Mouse (Mus musculus): Measurements from ENCODE around the gene Fzr1. TPM values are rescaled to one million over a fixed set of nuclear protein-coding genes. Genes with fewer than 3 reads are reported as not detected.
A peak's percentile ranks its signal among the peaks of the same experiment; 100 is the strongest.

The Fzr1 gene
- polyA plus RNA-seq, 1 experiment from 2014 or later: 149 TPM

DNA sequence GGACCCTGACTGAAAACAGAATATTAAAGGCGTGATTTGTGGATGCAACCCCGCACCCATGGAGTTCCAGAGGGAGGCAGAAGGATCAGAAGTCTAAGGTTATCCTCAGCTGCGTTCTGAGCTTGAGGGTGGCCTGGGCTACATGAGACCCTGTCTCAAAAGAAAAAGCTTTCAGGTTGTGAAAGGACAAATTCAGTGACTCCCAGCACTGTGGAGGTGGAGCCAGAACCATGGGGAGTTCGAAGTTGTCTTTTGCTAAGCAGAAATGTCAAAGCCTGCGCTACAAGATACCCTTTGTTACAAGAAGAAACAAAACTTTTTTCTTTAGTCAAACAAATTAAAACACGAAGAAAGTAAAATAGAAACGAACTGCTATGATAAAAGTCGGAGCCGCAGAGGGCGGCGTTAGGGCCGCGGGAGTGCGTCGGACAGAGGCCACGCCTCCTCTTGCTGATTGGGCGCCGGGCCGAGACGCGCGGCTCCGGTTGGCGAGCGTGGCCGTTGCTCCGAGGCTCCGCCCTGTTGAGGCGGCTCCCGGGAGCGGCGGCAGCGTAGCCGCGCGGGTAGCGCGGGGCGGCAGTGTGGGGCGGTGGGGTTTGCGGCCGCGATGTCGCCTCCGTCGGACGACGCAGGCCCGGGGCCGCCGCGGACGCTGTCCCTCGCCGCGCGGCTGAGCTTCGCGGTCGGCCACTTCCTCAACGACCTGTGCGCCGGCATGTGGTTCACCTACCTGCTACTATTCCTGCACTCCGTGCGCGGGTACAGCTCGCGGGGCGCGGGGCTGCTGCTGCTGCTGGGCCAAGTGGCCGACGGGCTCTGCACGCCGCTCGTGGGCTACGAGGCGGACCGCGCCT lies 21.1 kb downstream of the Fzr1 start, which contains the start of gene Mfsd12:
Gene Mfsd12, plus strand, starts transcription at position 501 of the 854 bp plus-strand sequence.
- WGBS: 2% methylated on average over 79 of the region's 79 CpGs
- Histone ChIP-seq H3K27ac (ENCODE audit: low read depth, low read length) (0 out of 2 replicates have a peak within 1 kb of the TSS, but pooled peaks have one; percentile 34), H3K9ac (ENCODE audit: low read depth, low read length) (peak within 1 kb of the TSS; percentile 82), H3K4me1 (ENCODE audit: control insufficient read depth, insufficient read depth, low read depth, low read length) (peaks cover 17% of the 10 kb centered on the region), H3K36me3 (ENCODE audit: control insufficient read depth, insufficient read depth, low read length) (peaks cover 3% of the 10 kb centered on the region; the same call in 1 of the 2 replicates), H3K9me3 (ENCODE audit: control insufficient read depth, low read length) (no peaks in the 10 kb centered on the region), H3K4me2 (ENCODE audit: low read length) (peak within 1 kb of the TSS; percentile 94), H3K4me3 (ENCODE audit: low read length) (peak within 1 kb of the TSS; percentile 87), H3K27me3 (replicated peaks; ENCODE audit: control insufficient read depth, insufficient read depth, low read length) (0 out of 2 replicates have a peak, but pooled peaks cover 2% of the 10 kb centered on the region)
- peak; percentile 96 for ATAC-seq

DNA sequence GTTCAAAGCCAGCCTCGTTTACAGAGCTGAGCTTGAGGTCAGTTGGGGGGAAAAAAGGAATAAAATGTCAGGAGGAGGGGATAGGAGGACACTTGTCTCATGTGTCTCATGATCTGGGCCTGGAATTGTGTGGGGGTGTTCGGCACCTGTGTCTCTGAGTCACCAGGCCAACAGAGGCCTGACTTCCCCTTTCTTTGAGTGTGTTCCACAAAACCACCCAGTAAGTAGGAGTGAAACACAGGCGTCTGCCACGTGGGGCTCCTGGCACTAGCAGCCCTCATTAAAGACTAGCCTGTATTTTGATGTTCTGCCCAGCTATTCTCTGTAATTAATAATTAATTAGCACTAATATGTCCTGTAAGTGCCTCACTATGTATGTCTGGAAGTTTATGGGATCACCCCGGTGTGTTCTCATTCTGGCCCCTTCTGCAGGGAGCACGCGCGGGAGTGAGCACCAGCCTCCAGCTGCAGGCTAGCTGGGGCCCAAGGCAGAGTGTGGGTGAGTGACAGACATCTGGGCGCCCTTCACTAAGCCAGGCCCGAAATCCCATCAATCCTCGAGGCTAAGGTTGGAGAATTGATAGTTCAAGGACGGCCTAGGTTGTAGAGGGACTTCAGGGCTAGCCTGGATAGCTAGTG lies 21.8 kb downstream of the Fzr1 start:
- no peak overlapping the region for H3K27ac ChIP-seq (ENCODE audit: low read depth, low read length)

DNA sequence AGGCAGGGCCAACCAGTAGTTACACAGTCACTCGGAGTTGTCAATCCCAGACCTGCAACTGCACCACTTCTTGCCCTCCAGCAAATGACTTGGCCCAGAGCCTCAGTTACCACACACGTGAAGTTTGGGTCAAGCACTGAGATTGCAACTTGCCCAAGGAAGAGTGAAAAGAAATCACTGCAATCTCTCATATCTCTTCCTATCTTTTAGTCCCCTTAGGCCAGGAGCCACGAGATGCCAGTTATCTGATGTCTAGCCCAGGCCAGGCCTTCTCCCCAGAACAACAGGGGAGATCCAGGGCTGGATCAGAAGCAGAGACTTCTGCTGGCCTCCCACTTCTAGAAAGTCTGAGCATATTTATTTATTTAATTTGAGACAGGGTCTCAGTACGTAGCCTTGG lies 22.8 kb downstream of the Fzr1 start:
- Histone ChIP-seq H3K9me3 (ENCODE audit: control insufficient read depth, low read length) (no peaks in the 10 kb centered on the region), H3K27ac (ENCODE audit: low read depth, low read length) (no peak overlapping the region), H3K4me2 (ENCODE audit: low read length) (no peak overlapping the region), H3K36me3 (ENCODE audit: control insufficient read depth, insufficient read depth, low read length) (no peaks in the 10 kb centered on the region), H3K27me3 (replicated peaks; ENCODE audit: control insufficient read depth, insufficient read depth, low read length) (no peaks in the 10 kb centered on the region), H3K9ac (ENCODE audit: low read depth, low read length) (no peak overlapping the region), H3K4me3 (ENCODE audit: low read length) (no peak overlapping the region), H3K4me1 (ENCODE audit: control insufficient read depth, insufficient read depth, low read depth, low read length) (peaks cover 19% of the 10 kb centered on the region)
- ATAC-seq: no peak
- WGBS: 77% methylated on average over 4 of the region's 4 CpGs

More for the DNA sequence above, 21.8 kb downstream of the Fzr1 start:
- H3K9ac ChIP-seq (ENCODE audit: low read depth, low read length): no peak overlapping the region
- H3K9me3 ChIP-seq (ENCODE audit: control insufficient read depth, low read length): no peaks in the 10 kb centered on the region
- peak overlapping the region; percentile 94 for H3K4me2 ChIP-seq (ENCODE audit: low read length)
- peaks cover 17% of the 10 kb centered on the region for H3K4me1 ChIP-seq (ENCODE audit: control insufficient read depth, insufficient read depth, low read depth, low read length)
- H3K4me3 ChIP-seq (ENCODE audit: low read length): no peak overlapping the region
- ATAC-seq: no peak
- H3K36me3 ChIP-seq (ENCODE audit: control insufficient read depth, insufficient read depth, low read length): no peaks in the 10 kb centered on the region
- WGBS: 51% methylated on average over 12 of the region's 12 CpGs
- no peaks in the 10 kb centered on the region for H3K27me3 ChIP-seq (replicated peaks; ENCODE audit: control insufficient read depth, insufficient read depth, low read length)

DNA sequence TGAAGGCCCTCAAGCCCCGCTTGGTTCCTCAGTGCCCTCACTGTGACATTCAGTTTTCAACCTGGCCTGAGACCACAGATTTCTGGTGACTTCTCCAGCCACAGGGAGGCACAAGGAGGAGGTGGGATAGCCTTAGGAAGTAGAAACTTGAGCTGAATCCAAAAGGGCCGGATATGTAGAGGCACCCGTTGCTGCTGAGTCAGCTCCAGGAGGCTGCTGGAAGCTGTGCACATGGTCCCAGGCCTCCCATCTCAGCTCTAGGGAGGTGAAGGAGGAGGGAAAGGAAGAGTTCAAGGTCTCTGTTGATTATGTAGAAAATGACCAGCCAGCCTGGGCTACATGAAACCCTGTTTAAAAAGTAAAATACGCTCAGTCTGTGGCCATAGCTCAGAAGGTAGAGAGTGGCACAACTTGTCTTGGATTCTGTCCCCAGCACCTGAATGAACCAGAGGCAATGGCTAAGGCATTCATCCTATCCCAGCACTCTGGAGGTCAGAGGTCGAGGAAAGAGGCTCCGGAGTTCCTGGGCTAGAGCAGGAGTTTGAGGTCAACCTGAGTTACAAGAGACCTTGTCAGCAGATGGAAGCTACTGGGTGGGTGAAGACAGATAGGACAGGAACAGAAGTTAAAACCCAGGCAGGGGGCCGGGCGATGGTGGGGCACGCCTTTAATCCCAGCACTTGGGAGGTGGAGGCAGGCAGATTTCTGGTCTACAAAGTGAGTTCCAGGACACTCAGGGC lies 23.4 kb downstream of the Fzr1 start:
- Histone ChIP-seq H3K9me3 (ENCODE audit: control insufficient read depth, low read length) (no peaks in the 10 kb centered on the region), H3K4me2 (ENCODE audit: low read length) (no peak overlapping the region), H3K9ac (ENCODE audit: low read depth, low read length) (no peak overlapping the region), H3K27ac (ENCODE audit: low read depth, low read length) (no peak overlapping the region), H3K4me1 (ENCODE audit: control insufficient read depth, insufficient read depth, low read depth, low read length) (peaks cover 19% of the 10 kb centered on the region), H3K36me3 (ENCODE audit: control insufficient read depth, insufficient read depth, low read length) (no peaks in the 10 kb centered on the region), H3K27me3 (replicated peaks; ENCODE audit: control insufficient read depth, insufficient read depth, low read length) (no peaks in the 10 kb centered on the region), H3K4me3 (ENCODE audit: low read length) (no peak overlapping the region)
- WGBS: 71% methylated on average over 9 of the region's 9 CpGs
- ATAC-seq: no peak

DNA sequence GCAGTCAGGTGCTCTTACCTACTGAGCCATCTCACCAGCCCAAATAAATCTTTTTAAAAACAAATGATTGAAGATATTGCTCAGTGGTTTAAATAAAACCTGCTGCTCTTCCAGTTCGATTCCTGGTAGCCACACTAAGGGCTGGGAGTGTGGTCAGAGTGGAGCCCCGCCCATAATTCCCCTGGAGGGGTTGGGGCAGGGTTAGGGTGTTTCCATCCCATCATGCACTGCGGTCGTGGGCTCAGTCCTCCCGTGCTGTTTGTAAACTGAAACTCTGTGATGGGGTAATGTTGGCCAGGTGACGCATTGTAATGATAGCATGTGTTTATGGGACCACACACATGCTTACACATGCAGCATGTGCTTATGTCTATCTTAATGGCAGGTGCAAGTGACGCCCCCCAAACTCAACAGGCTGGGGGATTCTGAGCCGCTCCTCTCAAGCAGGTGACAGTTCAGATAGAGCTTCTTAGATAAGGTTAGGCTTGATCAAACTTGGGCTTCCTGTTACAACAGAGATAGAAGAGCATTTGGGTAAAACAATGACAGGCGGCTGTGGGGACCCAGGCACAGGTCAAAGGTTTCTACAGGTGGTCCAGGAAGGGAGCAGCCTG lies 26.5 kb downstream of the Fzr1 start:
- WGBS: 29% methylated on average over 9 of the region's 9 CpGs
- no peak overlapping the region for H3K4me3 ChIP-seq (ENCODE audit: low read length)
- no peak for ATAC-seq
- H3K27me3 ChIP-seq (replicated peaks; ENCODE audit: control insufficient read depth, insufficient read depth, low read length): peaks cover 6% of the 10 kb centered on the region; the same call in 1 of the 2 replicates
- H3K9me3 ChIP-seq (ENCODE audit: control insufficient read depth, low read length): no peaks in the 10 kb centered on the region
- H3K4me2 ChIP-seq (ENCODE audit: low read length): no peak overlapping the region
- H3K9ac ChIP-seq (ENCODE audit: low read depth, low read length): no peak overlapping the region
- peaks cover 17% of the 10 kb centered on the region for H3K4me1 ChIP-seq (ENCODE audit: control insufficient read depth, insufficient read depth, low read depth, low read length)
- no peak overlapping the region for H3K27ac ChIP-seq (ENCODE audit: low read depth, low read length)
- H3K36me3 ChIP-seq (ENCODE audit: control insufficient read depth, insufficient read depth, low read length): no peaks in the 10 kb centered on the region

DNA sequence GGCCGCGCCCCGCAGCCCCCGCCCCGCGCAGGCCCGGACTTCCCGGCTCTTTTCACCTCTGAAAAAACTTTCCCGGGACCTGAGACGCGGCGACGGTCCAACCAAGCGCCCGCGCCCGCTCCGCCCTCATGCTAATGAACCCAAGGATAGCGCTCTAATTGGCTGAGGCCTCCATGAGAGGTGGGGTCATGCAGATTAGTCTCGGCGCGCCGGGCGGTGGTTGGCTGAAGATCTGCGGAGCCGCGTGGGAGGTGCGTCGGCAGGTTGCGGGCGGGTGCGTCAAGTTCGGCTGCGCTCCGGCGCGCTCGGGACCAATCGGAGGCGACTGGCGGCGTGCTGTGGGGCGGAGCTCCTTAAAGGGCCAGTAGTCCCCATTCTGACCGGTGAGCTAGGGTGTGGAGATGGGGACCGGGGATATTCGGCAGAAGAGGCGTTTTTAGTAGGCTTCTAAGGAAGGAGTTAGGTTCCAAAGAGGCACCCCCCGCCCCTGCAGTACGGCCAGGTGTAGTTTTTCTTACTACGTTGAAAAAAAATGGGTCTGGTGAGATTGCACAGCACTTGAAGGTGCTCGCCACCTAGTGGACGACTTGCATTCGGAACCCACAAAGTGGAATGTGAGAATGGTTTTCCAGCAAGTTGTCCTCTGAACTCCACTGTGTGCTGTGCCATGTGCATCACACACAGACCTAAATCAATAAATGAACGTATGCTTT lies 27.8 kb downstream of the Fzr1 start, which contains the start of gene Hmg20b:
Gene Hmg20b, minus strand, starts transcription at position 130 of the 713 bp plus-strand sequence.
- Histone ChIP-seq H3K4me3 (ENCODE audit: low read length) (peak within 1 kb of the TSS; percentile 69), H3K9me3 (ENCODE audit: control insufficient read depth, low read length) (no peaks in the 10 kb centered on the region), H3K9ac (ENCODE audit: low read depth, low read length) (peak within 1 kb of the TSS; percentile 74), H3K36me3 (ENCODE audit: control insufficient read depth, insufficient read depth, low read length) (no peaks in the 10 kb centered on the region), H3K27me3 (replicated peaks; ENCODE audit: control insufficient read depth, insufficient read depth, low read length) (peaks cover 6% of the 10 kb centered on the region; the same call in 1 of the 2 replicates), H3K27ac (ENCODE audit: low read depth, low read length) (peak within 1 kb of the TSS; percentile 75), H3K4me2 (ENCODE audit: low read length) (peak within 1 kb of the TSS; percentile 90), H3K4me1 (ENCODE audit: control insufficient read depth, insufficient read depth, low read depth, low read length) (peaks cover 17% of the 10 kb centered on the region)
- ATAC-seq: peak; percentile 97
- under 1% methylated on average over 54 of the region's 54 CpGs for WGBS

DNA sequence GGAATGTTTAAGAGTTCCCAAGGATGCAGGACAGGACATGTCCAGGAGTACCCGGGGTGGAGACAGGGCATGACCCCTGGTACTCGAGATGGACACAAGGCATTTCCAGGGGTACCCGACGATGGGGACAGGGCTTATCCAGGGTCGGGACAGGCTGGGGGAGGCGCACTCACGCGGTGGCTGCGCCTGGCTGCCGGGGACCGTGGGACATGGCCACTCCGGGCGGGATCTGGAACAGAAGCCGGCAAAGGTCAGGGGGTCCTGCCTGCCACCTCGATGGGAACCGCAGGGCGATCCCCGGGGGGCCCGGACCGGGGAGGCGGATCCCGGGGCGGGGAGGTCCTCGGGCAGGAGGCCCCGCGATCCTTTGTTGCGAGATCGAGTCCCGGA lies 28.4 kb downstream of the Fzr1 start:
- no peaks in the 10 kb centered on the region for H3K36me3 ChIP-seq (ENCODE audit: control insufficient read depth, insufficient read depth, low read length)
- H3K27me3 ChIP-seq (replicated peaks; ENCODE audit: control insufficient read depth, insufficient read depth, low read length): peaks cover 9% of the 10 kb centered on the region; the same call in 1 of the 2 replicates
- no peak; the same call in 1 of the 2 replicates for ATAC-seq
- H3K9ac ChIP-seq (ENCODE audit: low read depth, low read length): peak overlapping the region; percentile 74
- H3K4me3 ChIP-seq (ENCODE audit: low read length): peak overlapping the region; percentile 69
- H3K9me3 ChIP-seq (ENCODE audit: control insufficient read depth, low read length): no peaks in the 10 kb centered on the region
- under 1% methylated on average over 27 of the region's 29 CpGs for WGBS
- peak overlapping the region; percentile 90 for H3K4me2 ChIP-seq (ENCODE audit: low read length)
- H3K4me1 ChIP-seq (ENCODE audit: control insufficient read depth, insufficient read depth, low read depth, low read length): peaks cover 17% of the 10 kb centered on the region
- H3K27ac ChIP-seq (ENCODE audit: low read depth, low read length): peak overlapping the region; percentile 56

DNA sequence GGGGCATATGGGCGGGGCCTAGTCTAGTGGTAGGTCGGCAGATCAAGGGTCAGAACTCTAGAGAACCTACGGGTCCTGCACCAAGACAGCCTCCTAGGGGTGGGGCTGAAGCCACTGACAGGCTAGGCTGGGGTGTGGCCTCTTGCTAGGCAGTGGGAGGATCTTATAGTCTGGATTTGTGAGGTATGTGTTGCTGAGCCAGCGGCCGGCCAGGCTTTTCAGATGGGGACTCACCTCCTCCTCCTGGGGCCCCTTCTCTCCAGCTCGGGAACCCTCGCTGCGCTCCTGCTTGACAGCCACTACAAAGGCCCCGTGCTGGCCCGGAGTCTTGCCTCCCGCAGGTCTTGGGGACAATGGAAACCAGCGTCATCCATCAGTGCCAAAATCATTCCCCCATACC lies 29.2 kb downstream of the Fzr1 start:
- peaks cover 16% of the 10 kb centered on the region for H3K27me3 ChIP-seq (replicated peaks; ENCODE audit: control insufficient read depth, insufficient read depth, low read length)
- H3K9me3 ChIP-seq (ENCODE audit: control insufficient read depth, low read length): no peaks in the 10 kb centered on the region
- peaks cover 17% of the 10 kb centered on the region for H3K4me1 ChIP-seq (ENCODE audit: control insufficient read depth, insufficient read depth, low read depth, low read length)
- WGBS: 3% methylated on average over 12 of the region's 12 CpGs
- H3K9ac ChIP-seq (ENCODE audit: low read depth, low read length): no peak overlapping the region
- no peak for ATAC-seq
- H3K36me3 ChIP-seq (ENCODE audit: control insufficient read depth, insufficient read depth, low read length): no peaks in the 10 kb centered on the region
- no peak overlapping the region for H3K27ac ChIP-seq (ENCODE audit: low read depth, low read length)
- H3K4me2 ChIP-seq (ENCODE audit: low read length): peak overlapping the region; percentile 90
- no peak overlapping the region for H3K4me3 ChIP-seq (ENCODE audit: low read length)
